Mouse (Mus musculus) thymus, adult 2 months (tissue): ENCODE measurements around the gene Zap70. TPM values are rescaled to one million over a fixed set of nuclear protein-coding genes. Genes with fewer than 3 reads are reported as not detected.

Source experiments
- DNase-seq: peaks from one replicate; pipeline ENCODE4 v3.0.0; 2021
- H3K27ac ChIP-seq: fragments of 200-500 bp; 2 replicates; pipeline ENCODE4 v1.5.1; 2012; ENCODE audit warnings: low read length, control low read depth; ENCODE audit not compliant: control insufficient read depth, insufficient read depth
- H3K27me3 ChIP-seq: fragments of 200-500 bp; 2 replicates; pipeline ENCODE4 v1.6.1; 2012; ENCODE audit warnings: mild to moderate bottlenecking, low read length, moderate library complexity, mixed read lengths; ENCODE audit not compliant: control insufficient read depth, insufficient read depth
- H3K36me3 ChIP-seq: fragments of 200-500 bp; 2 replicates; pipeline ENCODE4 v1.6.1; 2012; ENCODE audit warnings: mild to moderate bottlenecking, low read length, moderate library complexity; ENCODE audit not compliant: control insufficient read depth, insufficient read depth
- H3K4me1 ChIP-seq: fragments of 200-500 bp; replicated peaks from 2 replicates; pipeline ENCODE4 v1.6.1; 2012; ENCODE audit warnings: low read length; ENCODE audit not compliant: control insufficient read depth, insufficient read depth
- H3K4me3 ChIP-seq: fragments of 200-500 bp; 2 replicates; pipeline ENCODE4 v1.5.1; 2012; ENCODE audit warnings: mild to moderate bottlenecking, low read length, control low read depth, moderate library complexity; ENCODE audit not compliant: control insufficient read depth, insufficient read depth
- CTCF ChIP-seq: fragments of 200-500 bp; IDR thresholded peaks from 2 replicates; pipeline ENCODE4 v1.5.1; 2012; ENCODE audit warnings: mild to moderate bottlenecking, control low read depth, low read length, moderate library complexity, borderline replicate concordance; ENCODE audit not compliant: control insufficient read depth, poor library complexity, insufficient read depth; ENCODE audit errors: extremely low read depth
- POLR2A ChIP-seq: fragments of 200-500 bp; IDR thresholded peaks from 2 replicates; pipeline ENCODE4 v1.6.1; 2012; ENCODE audit warnings: mild to moderate bottlenecking, low read length, control low read depth, moderate library complexity; ENCODE audit not compliant: control insufficient read depth, poor library complexity, insufficient read depth; ENCODE audit errors: extremely low read depth
- WGBS: fragments of 180-500 bp; shearing (Covaris S2); methylation state at CpG from one replicate; pipeline ENCODE4 v1.1.7; 2018; 5-methylcytosine and 5-hydroxymethylcytosine counted together
- polyA plus RNA-seq: library from polyadenylated mRNA; depleted of rRNA; stranded (reverse); fragments of >200 nt; gene quantifications from 2 replicates; pipeline ENCODE4 v1.2.3, GENCODE M21; 2012

The Zap70 gene
- polyA plus RNA-seq, 1 experiment: 270 TPM

DNA sequence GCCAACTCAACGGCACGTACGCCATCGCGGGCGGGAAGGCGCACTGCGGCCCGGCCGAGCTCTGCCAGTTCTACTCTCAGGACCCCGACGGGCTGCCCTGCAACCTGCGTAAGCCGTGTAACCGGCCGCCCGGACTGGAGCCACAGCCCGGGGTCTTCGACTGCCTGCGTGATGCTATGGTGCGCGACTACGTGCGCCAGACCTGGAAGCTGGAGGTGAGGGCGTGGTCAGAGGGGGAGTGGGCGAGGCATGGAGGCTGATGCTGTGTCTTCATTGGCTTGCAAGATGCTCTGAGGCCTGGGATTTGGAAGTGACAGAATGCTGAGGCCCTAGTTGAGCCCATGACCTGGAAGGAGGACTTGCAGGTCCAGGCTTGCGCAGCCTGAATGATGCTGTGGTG, 9.4 kb downstream of the Zap70 start:
- Histone ChIP-seq H3K27ac (no peak overlapping the region), H3K4me1 (peaks cover 20% of the 10 kb centered on the region), H3K4me3 (no peak overlapping the region), H3K27me3 (no peaks in the 10 kb centered on the region), H3K36me3 (peaks cover 52% of the 10 kb centered on the region)
- WGBS: 95% methylated on average over 27 of the region's 27 CpGs
- TF ChIP-seq POLR2A (no peak), CTCF (no peak)
- no peak for DNase-seq

DNA sequence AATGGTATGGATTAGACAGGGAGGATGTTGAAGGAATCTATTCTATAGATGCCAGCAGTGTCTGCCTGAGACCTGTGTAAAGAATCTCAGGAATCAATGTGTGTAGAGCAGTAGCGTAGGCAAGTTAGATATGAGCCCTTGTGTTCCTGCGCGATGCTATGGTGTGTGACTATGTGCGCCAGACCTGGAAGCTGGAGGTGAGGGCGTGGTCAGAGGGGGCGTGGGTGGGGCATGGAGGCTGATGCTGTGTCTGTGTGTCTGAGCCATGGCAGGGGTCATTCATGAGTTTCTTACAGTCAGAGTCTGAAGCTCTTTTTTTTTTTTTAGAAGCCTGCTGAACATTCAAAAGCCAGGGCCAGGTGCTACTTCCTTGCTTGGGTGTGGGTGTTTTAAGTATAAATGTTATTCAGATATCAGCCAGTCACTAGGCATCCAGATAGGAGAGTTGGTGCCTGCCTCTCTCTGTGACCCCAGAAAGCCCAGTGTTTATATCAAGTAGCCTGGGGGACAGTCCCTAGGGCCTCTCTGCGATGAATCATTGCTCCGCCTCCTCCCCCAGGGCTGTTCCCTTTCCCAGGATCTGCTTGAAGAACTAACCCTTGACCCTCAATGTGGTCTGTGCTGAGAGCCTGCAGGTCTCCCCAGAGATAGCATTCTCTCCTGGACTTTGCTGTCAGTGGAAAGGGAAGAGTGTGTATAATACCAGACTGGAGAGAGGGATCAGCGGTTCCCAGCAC, 10.8 kb downstream of the Zap70 start:
- TF ChIP-seq CTCF (no peak), POLR2A (no peak)
- no peak overlapping the region for H3K27ac ChIP-seq
- H3K36me3 ChIP-seq: peaks cover 64% of the 10 kb centered on the region
- no peak for DNase-seq
- no peaks in the 10 kb centered on the region for H3K27me3 ChIP-seq
- H3K4me3 ChIP-seq: no peak overlapping the region
- peaks cover 8% of the 10 kb centered on the region for H3K4me1 ChIP-seq
- WGBS: 93% methylated on average over 9 of the region's 9 CpGs

DNA sequence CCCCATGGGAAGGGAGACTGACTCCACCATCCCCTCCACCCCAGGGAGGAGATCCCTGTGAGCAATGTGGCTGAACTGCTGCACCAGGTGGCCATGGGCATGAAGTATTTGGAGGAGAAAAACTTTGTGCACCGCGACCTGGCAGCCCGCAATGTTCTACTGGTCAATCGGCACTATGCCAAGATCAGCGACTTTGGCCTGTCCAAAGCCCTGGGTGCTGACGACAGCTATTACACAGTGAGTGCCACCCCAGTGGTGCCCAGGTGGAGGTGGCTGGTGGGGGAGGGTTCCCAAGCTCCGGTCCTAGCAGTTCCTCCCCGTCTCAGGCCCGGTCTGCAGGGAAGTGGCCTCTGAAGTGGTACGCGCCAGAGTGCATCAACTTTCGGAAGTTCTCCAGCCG, 19.2 kb downstream of the Zap70 start:
- no peak overlapping the region for H3K4me3 ChIP-seq
- H3K36me3 ChIP-seq: peaks cover 61% of the 10 kb centered on the region
- H3K4me1 ChIP-seq: peaks cover 15% of the 10 kb centered on the region
- H3K27ac ChIP-seq: no peak overlapping the region
- no peak for DNase-seq
- TF ChIP-seq CTCF: no peak
- WGBS: 96% methylated on average over 13 of the region's 13 CpGs
- H3K27me3 ChIP-seq: no peaks in the 10 kb centered on the region

DNA sequence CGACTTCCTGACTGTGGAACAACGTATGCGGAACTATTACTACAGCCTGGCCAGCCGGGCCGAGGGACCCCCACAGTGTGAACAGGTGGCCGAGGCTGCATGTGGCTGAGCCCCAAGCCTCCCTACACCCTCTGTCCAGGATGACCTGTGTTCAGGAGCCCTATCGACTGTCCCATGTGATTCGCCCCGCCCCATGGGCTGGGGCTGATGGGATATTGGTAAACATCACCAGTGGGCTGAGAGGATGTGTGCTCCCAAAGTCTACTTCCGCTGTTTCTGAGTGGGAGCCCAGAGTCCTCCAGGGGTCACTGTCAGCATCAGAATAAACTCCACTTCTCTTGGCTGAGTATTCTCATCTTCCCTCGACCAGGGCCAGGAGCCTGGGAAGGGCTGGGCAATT, 20.9 kb downstream of the Zap70 start:
- no peak overlapping the region for H3K4me3 ChIP-seq
- DNase-seq: no peak
- H3K36me3 ChIP-seq: peaks cover 47% of the 10 kb centered on the region
- 91% methylated on average over 11 of the region's 11 CpGs for WGBS
- peaks cover 15% of the 10 kb centered on the region for H3K4me1 ChIP-seq
- no peaks in the 10 kb centered on the region for H3K27me3 ChIP-seq
- H3K27ac ChIP-seq: no peak overlapping the region
- TF ChIP-seq POLR2A (no peak), CTCF (no peak)

DNA sequence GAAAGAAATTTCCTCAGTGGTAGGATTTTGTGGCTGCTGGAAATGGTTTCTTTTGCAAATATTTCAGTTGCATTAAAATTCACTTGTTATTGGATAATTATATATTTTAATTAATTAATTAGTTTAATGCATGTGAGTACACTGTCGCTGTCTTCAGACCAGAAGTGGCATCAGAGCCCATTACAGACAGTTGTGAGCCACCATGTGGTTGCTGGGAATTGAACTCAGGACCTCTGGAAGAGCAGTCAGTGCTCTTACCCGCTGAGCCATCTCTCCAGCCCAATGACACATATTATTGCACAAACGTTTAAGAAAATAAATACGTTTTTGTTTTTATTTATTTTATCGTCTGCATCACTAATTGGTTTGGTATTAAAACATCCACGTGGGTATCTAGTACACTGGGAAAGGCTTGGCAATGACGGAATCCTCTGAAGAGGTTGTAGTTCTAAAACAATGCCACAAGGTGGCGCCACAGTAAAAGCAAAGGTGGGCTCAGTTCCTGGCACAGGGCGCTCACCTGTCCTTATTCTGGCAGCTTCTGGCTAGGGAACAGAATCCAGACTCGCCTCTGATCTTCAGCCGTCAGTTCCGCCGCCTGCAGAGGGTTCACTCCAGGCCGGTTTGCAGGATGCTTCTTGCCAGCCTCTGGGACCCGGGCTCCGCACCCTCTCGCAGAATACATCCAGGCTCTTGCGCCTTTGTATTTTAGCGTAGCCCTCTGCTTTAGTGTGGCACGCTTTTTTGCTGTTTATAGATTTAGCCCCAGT, 23.0 kb downstream of the Zap70 start:
- peak overlapping the region; percentile 16; the same call in 1 of the 2 replicates for H3K4me3 ChIP-seq
- TF ChIP-seq CTCF (peak; percentile 71; the same call in 1 of the 2 replicates), POLR2A (no peak)
- H3K36me3 ChIP-seq: peaks cover 29% of the 10 kb centered on the region
- H3K27ac ChIP-seq: no peak overlapping the region
- H3K4me1 ChIP-seq: peaks cover 9% of the 10 kb centered on the region
- H3K27me3 ChIP-seq: no peaks in the 10 kb centered on the region
- DNase-seq: peak; percentile 76
- 3% methylated on average over 20 of the region's 20 CpGs for WGBS

DNA sequence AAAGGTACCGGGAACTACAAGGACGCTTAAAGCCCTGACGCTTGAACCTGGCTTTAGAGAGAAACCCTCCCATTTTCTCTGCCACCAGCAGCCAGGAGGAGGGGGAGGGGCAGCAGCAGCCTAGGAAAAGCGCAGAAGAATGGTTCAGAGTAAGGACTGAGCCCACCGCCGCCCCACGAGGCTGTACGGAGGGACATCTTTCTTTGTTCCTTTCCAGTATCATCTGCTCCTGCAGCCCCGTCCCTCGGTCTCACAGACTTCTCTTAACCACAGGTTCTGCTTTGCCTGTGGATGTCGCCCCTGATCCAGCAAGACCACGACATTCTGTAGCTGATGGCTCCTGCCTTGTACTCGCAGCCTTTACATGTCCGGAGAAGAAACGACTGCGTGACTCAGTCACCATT, 23.6 kb downstream of the Zap70 start:
- TF ChIP-seq CTCF (no peak), POLR2A (no peak)

More for the DNA sequence above, 23.6 kb downstream of the Zap70 start:
- peaks cover 23% of the 10 kb centered on the region for H3K36me3 ChIP-seq
- H3K4me1 ChIP-seq: peaks cover 9% of the 10 kb centered on the region
- no peak for DNase-seq
- no peaks in the 10 kb centered on the region for H3K27me3 ChIP-seq
- H3K27ac ChIP-seq: no peak overlapping the region
- WGBS: 4% methylated on average over 16 of the region's 16 CpGs
- peak overlapping the region; percentile 16; the same call in 1 of the 2 replicates for H3K4me3 ChIP-seq
